Mouse (Mus musculus): Measurements from ENCODE around the gene Bud13. TPM values are rescaled to one million over a fixed set of nuclear protein-coding genes. Genes with fewer than 3 reads are reported as not detected.

Bud13 gene
- polyA plus RNA-seq (2012; rRNA removed), result 4.1 and 7.0 TPM in 2 replicates

- H3K36me3 ChIP-seq (ENCODE audit: control insufficient read depth, insufficient read depth, low read length), result peaks cover 33% of the 10 kb centered on the region
- peak within 1 kb of the TSS; percentile 90 for H3K27ac ChIP-seq (ENCODE audit: insufficient read depth, low read depth, low read length)
- TF ChIP-seq POLR2A (IDR thresholded peaks at IDR 0.05; ENCODE audit: low read depth, low read length), result peak; percentile 54
- TF ChIP-seq CTCF (IDR thresholded peaks at IDR 0.05; ENCODE audit: extremely low read depth, insufficient read length, insufficient replicate concordance, low read depth, low read length), result peak; percentile 64; the same call in 1 of the 2 replicates
- peak within 1 kb of the TSS; percentile 97 for H3K4me3 ChIP-seq (ENCODE audit: low read depth, low read length)
- no peaks in the 10 kb centered on the region for H3K27me3 ChIP-seq (ENCODE audit: control insufficient read depth, insufficient read depth, low read length)
- WGBS, result under 1% methylated on average over 53 of the region's 55 CpGs
- 0 out of 2 replicates have a peak, but pooled peaks cover 3% of the 10 kb centered on the region for H3K4me1 ChIP-seq (ENCODE audit: control insufficient read depth, insufficient read depth, insufficient read length, low read length)
Observed at GRCm38 (mm10) chr9:46282631-46283436, at the start of gene Bud13. TSS of gene Bud13 (plus strand) at chr9:46283008.

GRCm38 (mm10) chr9:46235196-46235595 is 47.6 kb upstream of the Bud13 start:
- Histone ChIP-seq H3K4me1 (ENCODE audit: control insufficient read depth, insufficient read depth, insufficient read length, low read length) (peaks cover 38% of the 10 kb centered on the region), H3K27ac (ENCODE audit: insufficient read depth, low read depth, low read length) (peak overlapping the region; percentile 97), H3K36me3 (ENCODE audit: control insufficient read depth, insufficient read depth, low read length) (peaks cover 6% of the 10 kb centered on the region), H3K27me3 (ENCODE audit: control insufficient read depth, insufficient read depth, low read length) (no peaks in the 10 kb centered on the region), H3K4me3 (ENCODE audit: low read depth, low read length) (peak overlapping the region; percentile 53)
- TF ChIP-seq CTCF (IDR thresholded peaks at IDR 0.05; ENCODE audit: extremely low read depth, insufficient read length, insufficient replicate concordance, low read depth, low read length) (no peak), POLR2A (IDR thresholded peaks at IDR 0.05; ENCODE audit: low read depth, low read length) (peak; percentile 52; the same call in 1 of the 2 replicates)
- 44% methylated on average over 6 of the region's 6 CpGs for WGBS

GRCm38 (mm10) chr9:46235596-46235648 is 47.4 kb upstream of the Bud13 start, which contains the start of gene Apoc3:
TSS of gene Apoc3 (minus strand) at chr9:46235636.
- no peaks in the 10 kb centered on the region for H3K27me3 ChIP-seq (ENCODE audit: control insufficient read depth, insufficient read depth, low read length)
- peaks cover 40% of the 10 kb centered on the region for H3K4me1 ChIP-seq (ENCODE audit: control insufficient read depth, insufficient read depth, insufficient read length, low read length)
- H3K27ac ChIP-seq (ENCODE audit: insufficient read depth, low read depth, low read length), result peak within 1 kb of the TSS; percentile 97
- H3K4me3 ChIP-seq (ENCODE audit: low read depth, low read length), result peak within 1 kb of the TSS; percentile 56
- no peak for TF ChIP-seq CTCF (IDR thresholded peaks at IDR 0.05; ENCODE audit: extremely low read depth, insufficient read length, insufficient replicate concordance, low read depth, low read length)
- peaks cover 4% of the 10 kb centered on the region for H3K36me3 ChIP-seq (ENCODE audit: control insufficient read depth, insufficient read depth, low read length)

GRCm38 (mm10) chr9:46235649-46236048 is 47.2 kb upstream of the Bud13 start:
- Histone ChIP-seq H3K27ac (ENCODE audit: insufficient read depth, low read depth, low read length) (peak overlapping the region; percentile 97), H3K4me3 (ENCODE audit: low read depth, low read length) (peak overlapping the region; percentile 53)
- 33% methylated on average over 4 of the region's 4 CpGs for WGBS

GRCm38 (mm10) chr9:46238850-46239249 is 44.0 kb upstream of the Bud13 start:
- Histone ChIP-seq H3K27ac (ENCODE audit: insufficient read depth, low read depth, low read length) (peak overlapping the region; percentile 88), H3K36me3 (ENCODE audit: control insufficient read depth, insufficient read depth, low read length) (peaks cover 16% of the 10 kb centered on the region)
- 66% methylated on average over 7 of the region's 7 CpGs for WGBS

More at GRCm38 (mm10) chr9:46235649-46236048, 47.2 kb upstream of the Bud13 start:
- TF ChIP-seq POLR2A (IDR thresholded peaks at IDR 0.05; ENCODE audit: low read depth, low read length) (no peak), CTCF (IDR thresholded peaks at IDR 0.05; ENCODE audit: extremely low read depth, insufficient read length, insufficient replicate concordance, low read depth, low read length) (no peak)
- Histone ChIP-seq H3K4me1 (ENCODE audit: control insufficient read depth, insufficient read depth, insufficient read length, low read length) (peaks cover 40% of the 10 kb centered on the region), H3K36me3 (ENCODE audit: control insufficient read depth, insufficient read depth, low read length) (peaks cover 1% of the 10 kb centered on the region; the same call in 1 of the 2 replicates), H3K27me3 (ENCODE audit: control insufficient read depth, insufficient read depth, low read length) (no peaks in the 10 kb centered on the region)

GRCm38 (mm10) chr9:46240526-46241153 is 42.2 kb upstream of the Bud13 start, which contains the start of gene Apoa4:
TSS of gene Apoa4 (plus strand) at chr9:46240696.
- H3K36me3 ChIP-seq (ENCODE audit: control insufficient read depth, insufficient read depth, low read length), result peaks cover 16% of the 10 kb centered on the region
- no peak for TF ChIP-seq CTCF (IDR thresholded peaks at IDR 0.05; ENCODE audit: extremely low read depth, insufficient read length, insufficient replicate concordance, low read depth, low read length)
- TF ChIP-seq POLR2A (IDR thresholded peaks at IDR 0.05; ENCODE audit: low read depth, low read length), result no peak
- peaks cover 48% of the 10 kb centered on the region for H3K4me1 ChIP-seq (ENCODE audit: control insufficient read depth, insufficient read depth, insufficient read length, low read length)
- peak within 1 kb of the TSS; percentile 88 for H3K27ac ChIP-seq (ENCODE audit: insufficient read depth, low read depth, low read length)
- peak within 1 kb of the TSS; percentile 63 for H3K4me3 ChIP-seq (ENCODE audit: low read depth, low read length)
- WGBS, result 36% methylated on average over 7 of the region's 7 CpGs
- H3K27me3 ChIP-seq (ENCODE audit: control insufficient read depth, insufficient read depth, low read length), result no peaks in the 10 kb centered on the region

More at GRCm38 (mm10) chr9:46238850-46239249, 44.0 kb upstream of the Bud13 start:
- Histone ChIP-seq H3K27me3 (ENCODE audit: control insufficient read depth, insufficient read depth, low read length) (no peaks in the 10 kb centered on the region), H3K4me1 (ENCODE audit: control insufficient read depth, insufficient read depth, insufficient read length, low read length) (peaks cover 58% of the 10 kb centered on the region), H3K4me3 (ENCODE audit: low read depth, low read length) (no peak overlapping the region)
- no peak for TF ChIP-seq POLR2A (IDR thresholded peaks at IDR 0.05; ENCODE audit: low read depth, low read length)
- TF ChIP-seq CTCF (IDR thresholded peaks at IDR 0.05; ENCODE audit: extremely low read depth, insufficient read length, insufficient replicate concordance, low read depth, low read length), result no peak

- Histone ChIP-seq H3K27ac (ENCODE audit: insufficient read depth, low read depth, low read length) (peak overlapping the region; percentile 88), H3K36me3 (ENCODE audit: control insufficient read depth, insufficient read depth, low read length) (peaks cover 16% of the 10 kb centered on the region), H3K4me3 (ENCODE audit: low read depth, low read length) (peak overlapping the region; percentile 63), H3K27me3 (ENCODE audit: control insufficient read depth, insufficient read depth, low read length) (no peaks in the 10 kb centered on the region), H3K4me1 (ENCODE audit: control insufficient read depth, insufficient read depth, insufficient read length, low read length) (peaks cover 38% of the 10 kb centered on the region)
- WGBS, result 23% methylated on average over 2 of the region's 2 CpGs
- TF ChIP-seq POLR2A (IDR thresholded peaks at IDR 0.05; ENCODE audit: low read depth, low read length), result no peak
- TF ChIP-seq CTCF (IDR thresholded peaks at IDR 0.05; ENCODE audit: extremely low read depth, insufficient read length, insufficient replicate concordance, low read depth, low read length), result no peak
Observed at GRCm38 (mm10) chr9:46241818-46242217, 41.0 kb upstream of the Bud13 start.

Measured in small intestine, adult 2 months (tissue).